Comparison of ENCODE assay signal across 8 mouse cellular contexts in the genomic region with DNA sequence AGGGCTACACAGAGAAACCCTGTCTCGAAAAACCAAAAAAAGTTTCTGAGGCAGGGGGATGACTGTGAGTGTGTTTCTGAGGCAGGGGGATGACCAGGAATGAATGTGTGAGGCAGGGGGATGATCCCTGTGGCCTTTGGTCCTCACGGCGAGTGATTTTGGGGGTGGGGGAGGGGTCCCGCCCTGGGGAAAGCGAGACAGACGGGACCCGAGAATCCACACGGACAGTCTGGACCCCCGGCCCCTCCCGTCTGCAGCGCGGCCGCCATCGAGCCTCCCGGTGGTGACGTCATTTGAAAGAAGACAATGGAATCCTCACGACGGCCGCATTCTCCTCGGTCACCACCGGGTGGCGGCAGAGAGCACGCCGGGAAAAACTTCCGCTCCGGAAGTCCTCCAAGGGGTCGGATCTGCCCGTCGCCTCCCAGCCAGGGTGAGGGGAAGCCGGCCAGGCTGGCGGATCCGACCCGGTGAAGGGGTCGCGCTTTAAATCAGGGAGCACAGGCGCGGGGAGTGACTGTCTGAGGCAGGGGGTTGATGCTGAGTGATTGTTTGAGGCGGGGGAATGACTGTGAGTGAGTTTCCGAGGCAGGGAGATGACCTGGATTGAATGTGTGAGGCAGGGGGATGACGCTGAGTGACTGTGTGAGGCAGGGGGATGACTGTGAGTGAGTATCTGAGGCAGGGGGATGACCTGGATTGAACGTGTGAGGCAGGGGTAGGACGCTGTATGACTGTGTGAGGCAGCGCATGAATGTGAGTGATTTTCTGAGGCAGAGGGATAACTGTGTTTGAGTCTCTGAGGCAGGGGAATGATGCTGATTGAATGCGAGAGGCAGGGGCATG. TPM values are rescaled to one million over a fixed set of nuclear protein-coding genes. Genes with fewer than 3 reads are reported as not detected.
DNase-seq lines count a peak whose midpoint lies in the region; ATAC-seq and TF ChIP-seq lines count a peak whose summit lies in the region.

No protein-coding gene starts in this region.

- peak; percentile 88 to 90 for DNase-seq in CD8-positive naive resting alpha-beta T cell, adult 2 months (ENCODE audit: low read depth in 2 of 2, low spot score in 2 of 2)
- DNase-seq in c-Kit-positive CD71-positive TER-119-positive erythroid progenitor cells, embryonic 14.5 days (ENCODE audit: low spot score): peak; percentile 62
- DNase-seq in kidney, postnatal 25 days: peak; percentile 72 to 86
- DNase-seq in neural tube, embryonic 11.5 days (ENCODE audit: low spot score): peak; percentile 78
- DNase-seq in stomach, postnatal 0 days (ENCODE audit: low spot score): peak; percentile 73

- peak; percentile 88 for ATAC-seq in forebrain, embryonic 12.5 days (ENCODE audit: low FRiP score)
- peak; percentile 73 for ATAC-seq in heart, embryonic 16.5 days (replicated peaks; ENCODE audit: extremely low read depth, insufficient read depth, low FRiP score)
- ATAC-seq in liver, embryonic 16.5 days (ENCODE audit: low read depth): peak; percentile 55
- peak; percentile 88 for ATAC-seq in neural tube, embryonic 11.5 days (ENCODE audit: insufficient read depth, low FRiP score, low TSS enrichment)
- ATAC-seq in stomach, postnatal 0 days (ENCODE audit: low FRiP score, low TSS enrichment): peak; percentile 85

- peak overlapping the region; percentile 70 for H3K9ac ChIP-seq in forebrain, embryonic 12.5 days
- H3K9ac ChIP-seq in heart, embryonic 16.5 days (ENCODE audit: low read length): peak overlapping the region; percentile 84
- H3K9ac ChIP-seq in liver, embryonic 16.5 days (ENCODE audit: low read depth, low read length): peak overlapping the region; percentile 76
- peak overlapping the region; percentile 71 for H3K9ac ChIP-seq in neural tube, embryonic 11.5 days (ENCODE audit: low read length)
- peak overlapping the region; percentile 69 for H3K9ac ChIP-seq in stomach, postnatal 0 days (ENCODE audit: low read length)

- H3K27me3 ChIP-seq in forebrain, embryonic 12.5 days: peaks cover 4% of the 10 kb centered on the region; the same call in 1 of the 2 replicates
- no peaks in the 10 kb centered on the region for H3K27me3 ChIP-seq in heart, embryonic 16.5 days (ENCODE audit: control insufficient read depth, insufficient read depth, low read length)
- no peaks in the 10 kb centered on the region for H3K27me3 ChIP-seq in liver, embryonic 16.5 days (ENCODE audit: control insufficient read depth, insufficient read depth, low read depth, low read length)
- no peaks in the 10 kb centered on the region for H3K27me3 ChIP-seq in neural tube, embryonic 11.5 days (ENCODE audit: control insufficient read depth, insufficient read depth, low read length)
- no peaks in the 10 kb centered on the region for H3K27me3 ChIP-seq in stomach, postnatal 0 days (ENCODE audit: control insufficient read depth, insufficient read depth, low read length)

- peak overlapping the region; percentile 97 for H3K27ac ChIP-seq in forebrain, embryonic 12.5 days
- H3K27ac ChIP-seq in heart, embryonic 16.5 days (ENCODE audit: low read length): peak overlapping the region; percentile 94
- H3K27ac ChIP-seq in liver, embryonic 16.5 days (ENCODE audit: low read length): peak overlapping the region; percentile 96
- H3K27ac ChIP-seq in neural tube, embryonic 11.5 days (ENCODE audit: low read depth, low read length): peak overlapping the region; percentile 93
- peak overlapping the region; percentile 95 for H3K27ac ChIP-seq in stomach, postnatal 0 days (replicated peaks)

- peak overlapping the region; percentile 73 for H3K4me2 ChIP-seq in forebrain, embryonic 12.5 days
- peak overlapping the region; percentile 83 for H3K4me2 ChIP-seq in heart, embryonic 16.5 days (ENCODE audit: low read depth, low read length)
- H3K4me2 ChIP-seq in liver, embryonic 16.5 days (ENCODE audit: low read depth, low read length): peak overlapping the region; percentile 96
- H3K4me2 ChIP-seq in neural tube, embryonic 11.5 days (ENCODE audit: low read depth): peak overlapping the region; percentile 80
- peak overlapping the region; percentile 70 for H3K4me2 ChIP-seq in stomach, postnatal 0 days (replicated peaks; ENCODE audit: low read depth)

- H3K4me3 ChIP-seq in forebrain, embryonic 12.5 days (replicated peaks): peak overlapping the region; percentile 59
- peak overlapping the region; percentile 69 for H3K4me3 ChIP-seq in heart, embryonic 16.5 days (ENCODE audit: low read length)
- peak overlapping the region; percentile 72 for H3K4me3 ChIP-seq in liver, embryonic 16.5 days (ENCODE audit: low read depth, low read length)
- H3K4me3 ChIP-seq in neural tube, embryonic 11.5 days (ENCODE audit: low read depth, low read length): peak overlapping the region; percentile 50
- H3K4me3 ChIP-seq in stomach, postnatal 0 days (ENCODE audit: low read depth, low read length): peak overlapping the region; percentile 60

- H3K36me3 ChIP-seq in forebrain, embryonic 12.5 days (replicated peaks): no peaks in the 10 kb centered on the region
- H3K36me3 ChIP-seq in heart, embryonic 16.5 days (ENCODE audit: control insufficient read depth, insufficient read depth): no peaks in the 10 kb centered on the region
- no peaks in the 10 kb centered on the region for H3K36me3 ChIP-seq in liver, embryonic 16.5 days (ENCODE audit: control insufficient read depth, insufficient read depth)
- no peaks in the 10 kb centered on the region for H3K36me3 ChIP-seq in neural tube, embryonic 11.5 days (ENCODE audit: control insufficient read depth, insufficient read depth, low read length)
- no peaks in the 10 kb centered on the region for H3K36me3 ChIP-seq in stomach, postnatal 0 days (ENCODE audit: control insufficient read depth, insufficient read depth, low read length)

- WGBS in forebrain, embryonic 12.5 days: 6% methylated on average over 43 of the region's 44 CpGs
- WGBS in heart, embryonic 16.5 days: 4% methylated on average over 41 of the region's 44 CpGs
- WGBS in liver, embryonic 16.5 days (ENCODE audit: insufficient replicate concordance): 3% methylated on average over 43 of the region's 44 CpGs
- 5% methylated on average over 38 of the region's 44 CpGs for WGBS in neural tube, embryonic 11.5 days
- 3% methylated on average over 42 of the region's 44 CpGs for WGBS in stomach, postnatal 0 days

- H3K9me3 ChIP-seq in forebrain, embryonic 12.5 days: 0 out of 2 replicates have a peak, but pooled peaks cover 2% of the 10 kb centered on the region
- 0 out of 2 replicates have a peak, but pooled peaks cover 2% of the 10 kb centered on the region for H3K9me3 ChIP-seq in heart, embryonic 16.5 days (replicated peaks; ENCODE audit: control insufficient read depth, low read length)
- H3K9me3 ChIP-seq in liver, embryonic 16.5 days (replicated peaks; ENCODE audit: control insufficient read depth, low read length): no peaks in the 10 kb centered on the region
- H3K9me3 ChIP-seq in neural tube, embryonic 11.5 days (ENCODE audit: control insufficient read depth, low read length): no peaks in the 10 kb centered on the region
- H3K9me3 ChIP-seq in stomach, postnatal 0 days (ENCODE audit: control insufficient read depth, low read length): no peaks in the 10 kb centered on the region

- peak; percentile 73 for TF ChIP-seq EP300 in stomach, postnatal 0 days (optimal IDR thresholded peaks at IDR 0.05)

- TF ChIP-seq CTCF in stomach, postnatal 0 days (IDR thresholded peaks at IDR 0.05; ENCODE audit: low read depth): peak; percentile 83

- peaks cover 17% of the 10 kb centered on the region for H3K4me1 ChIP-seq in forebrain, embryonic 12.5 days
- peaks cover 2% of the 10 kb centered on the region for H3K4me1 ChIP-seq in heart, embryonic 16.5 days (ENCODE audit: control insufficient read depth, insufficient read depth, low read length)
- peaks cover 44% of the 10 kb centered on the region for H3K4me1 ChIP-seq in liver, embryonic 16.5 days (ENCODE audit: control insufficient read depth, low read depth, low read length)
- H3K4me1 ChIP-seq in neural tube, embryonic 11.5 days (ENCODE audit: control insufficient read depth, insufficient read depth, low read length): 0 out of 2 replicates have a peak, but pooled peaks cover 3% of the 10 kb centered on the region
- H3K4me1 ChIP-seq in stomach, postnatal 0 days (replicated peaks; ENCODE audit: control insufficient read depth, insufficient read depth): no peaks in the 10 kb centered on the region

RNA-seq across cellular contexts. Expression of a gene that starts 43.2 kb away (rescaled TPM):
- polyA plus RNA-seq in forebrain, embryonic 12.5 days (2016; fragmentation: Nextera tagmentation; extraction: Ambion mirVana): 0.62 and 1.0 TPM in 2 replicates
- 1.2 and 1.8 TPM in 2 replicates for polyA plus RNA-seq in heart, embryonic 16.5 days (2015; fragmentation: Nextera tagmentation; extraction: Ambion mirVana)
- polyA plus RNA-seq in liver, embryonic 16.5 days (2015; fragmentation: Nextera tagmentation; extraction: Ambion mirVana): 2.9 and 3.5 TPM in 2 replicates
- 1.1 and 1.4 TPM in 2 replicates for polyA plus RNA-seq in neural tube, embryonic 11.5 days (2014; fragmentation: Nextera tagmentation; extraction: Ambion mirVana)
- 3.9 TPM in 2 replicates for polyA plus RNA-seq in stomach, postnatal 0 days (2015; fragmentation: Nextera tagmentation; extraction: Ambion mirVana)

RNA-seq across cellular contexts. Expression of a gene that starts 52.9 kb away (rescaled TPM):
- not detected in 2 replicates for polyA plus RNA-seq in forebrain, embryonic 12.5 days (2016; fragmentation: Nextera tagmentation; extraction: Ambion mirVana)
- not detected in 2 replicates for polyA plus RNA-seq in heart, embryonic 16.5 days (2015; fragmentation: Nextera tagmentation; extraction: Ambion mirVana)
- 0.07 TPM in 1 of 2 replicates, not detected in the other for polyA plus RNA-seq in liver, embryonic 16.5 days (2015; fragmentation: Nextera tagmentation; extraction: Ambion mirVana)
- not detected in 2 replicates for polyA plus RNA-seq in neural tube, embryonic 11.5 days (2014; fragmentation: Nextera tagmentation; extraction: Ambion mirVana)
- polyA plus RNA-seq in stomach, postnatal 0 days (2015; fragmentation: Nextera tagmentation; extraction: Ambion mirVana): not detected in 2 replicates

Comparison
In these comparisons a context has a peak if more than half of its experiments do, and no peak if none do; other contexts are left out.
1. Peak in every context shown above with its lines: DNase-seq, ATAC-seq, H3K4me3 ChIP-seq and H3K27ac ChIP-seq.